Mouse (Mus musculus) liver, embryonic 13.5 days (tissue): ENCODE measurements around the gene Cdhr3. TPM values are rescaled to one million over a fixed set of nuclear protein-coding genes. Genes with fewer than 3 reads are reported as not detected.
"Not testable (repeated sequence)": the region's sequence is repeated elsewhere in the genome, so short reads cannot be mapped to it uniquely, and the experiment has no call there.

Experiments
- ATAC-seq: fragments of 200-750 bp; cut with Nextera tagmentation; 2 replicates; pipeline ENCODE4 v1.8.0; 2017; ENCODE audit warnings: low read depth, mild to moderate bottlenecking, moderate number of reproducible peaks, moderate library complexity
- DNase-seq: peaks from one replicate; pipeline ENCODE4 v3.0.0; 2022
- H3K27ac ChIP-seq: fragments of 300-500 bp; sonication (generic); 2 replicates; pipeline ENCODE4 v1.5.1; 2015; ENCODE audit warnings: moderate library complexity, mild to moderate bottlenecking, inconsistent platforms
- H3K27me3 ChIP-seq: fragments of 300-500 bp; sonication (generic); 2 replicates; pipeline ENCODE4 v1.6.1; 2015; ENCODE audit warnings: mild to moderate bottlenecking, inconsistent platforms
- H3K36me3 ChIP-seq: fragments of 300-500 bp; sonication (generic); 2 replicates; pipeline ENCODE4 v1.6.1; 2015; ENCODE audit warnings: mild to moderate bottlenecking, inconsistent platforms
- H3K4me1 ChIP-seq: fragments of 300-500 bp; sonication (generic); replicated peaks from 2 replicates; pipeline ENCODE4 v1.6.1; 2015; ENCODE audit warnings: inconsistent platforms
- H3K4me2 ChIP-seq: fragments of 300-500 bp; sonication (generic); 2 replicates; pipeline ENCODE4 v1.6.1; 2015; ENCODE audit warnings: inconsistent platforms, mild to moderate bottlenecking, moderate library complexity
- H3K4me3 ChIP-seq: fragments of 300-500 bp; sonication (generic); replicated peaks from 2 replicates; pipeline ENCODE4 v1.5.1; 2015; ENCODE audit warnings: mild to moderate bottlenecking, inconsistent platforms
- H3K9ac ChIP-seq: fragments of 300-500 bp; sonication (generic); 2 replicates; pipeline ENCODE4 v1.6.1; 2015; ENCODE audit warnings: mild to moderate bottlenecking, inconsistent platforms
- H3K9me3 ChIP-seq: fragments of 300-500 bp; sonication (generic); replicated peaks from 2 replicates; pipeline ENCODE4 v1.6.1; 2016; ENCODE audit warnings: inconsistent platforms
- WGBS: fragments of 180-500 bp; shearing (Covaris S2); methylation state at CpG from one replicate; pipeline ENCODE4 v1.1.7; 2015; ENCODE audit not compliant: insufficient replicate concordance; 5-methylcytosine and 5-hydroxymethylcytosine counted together
- polyA plus RNA-seq: library from polyadenylated mRNA; unstranded; fragments of >200 nt; fragmentation: Nextera tagmentation; extraction: Ambion mirVana; gene quantifications from 2 replicates; pipeline ENCODE4 v1.2.1, GENCODE M21; 2015

Cdhr3 gene
- polyA plus RNA-seq, 1 experiment from 2014 or later = not detected

GRCm38 (mm10) chr12:33076309-33076708 is 16.4 kb downstream of the Cdhr3 start:
- ATAC-seq (no peak), DNase-seq (no peak)
- Histone ChIP-seq H3K36me3 (no peaks in the 10 kb centered on the region), H3K4me2 (no peak overlapping the region), H3K9ac (no peak overlapping the region), H3K27me3 (no peaks in the 10 kb centered on the region), H3K27ac (no peak overlapping the region), H3K4me1 (no peaks in the 10 kb centered on the region), H3K4me3 (no peak overlapping the region), H3K9me3 (no peaks in the 10 kb centered on the region)
- WGBS = 43% methylated on average over 3 of the region's 3 CpGs

- H3K27me3 ChIP-seq = no peaks in the 10 kb centered on the region
- no peak overlapping the region for H3K4me2 ChIP-seq
- 53% methylated on average over 8 of the region's 8 CpGs for WGBS
- H3K27ac ChIP-seq = no peak overlapping the region
- no peaks in the 10 kb centered on the region for H3K4me1 ChIP-seq
- H3K4me3 ChIP-seq = no peak overlapping the region
- H3K9ac ChIP-seq = no peak overlapping the region
- no peaks in the 10 kb centered on the region for H3K36me3 ChIP-seq
- no peaks in the 10 kb centered on the region for H3K9me3 ChIP-seq
- no peak for DNase-seq
- ATAC-seq = no peak
Measured at GRCm38 (mm10) chr12:33071901-33072672, 20.6 kb downstream of the Cdhr3 start.

GRCm38 (mm10) chr12:33068977-33069376 is 23.7 kb downstream of the Cdhr3 start:
- Histone ChIP-seq H3K36me3 (no peaks in the 10 kb centered on the region), H3K27ac (no peak overlapping the region), H3K9ac (no peak overlapping the region), H3K4me1 (no peaks in the 10 kb centered on the region), H3K4me2 (no peak overlapping the region), H3K9me3 (no peaks in the 10 kb centered on the region), H3K4me3 (no peak overlapping the region), H3K27me3 (no peaks in the 10 kb centered on the region)
- DNase-seq (no peak), ATAC-seq (no peak)
- WGBS = 51% methylated on average over 2 of the region's 2 CpGs

GRCm38 (mm10) chr12:33066355-33066754 is 26.3 kb downstream of the Cdhr3 start:
- ATAC-seq (no peak), DNase-seq (no peak)
- 49% methylated on average over 4 of the region's 4 CpGs for WGBS
- Histone ChIP-seq H3K27ac (no peak overlapping the region), H3K27me3 (no peaks in the 10 kb centered on the region), H3K4me3 (no peak overlapping the region), H3K36me3 (no peaks in the 10 kb centered on the region), H3K4me1 (no peaks in the 10 kb centered on the region), H3K4me2 (no peak overlapping the region), H3K9ac (no peak overlapping the region), H3K9me3 (no peaks in the 10 kb centered on the region)

GRCm38 (mm10) chr12:33065162-33065561 is 27.5 kb downstream of the Cdhr3 start:
- no peak overlapping the region for H3K4me2 ChIP-seq
- WGBS = 42% methylated on average over 3 of the region's 3 CpGs
- H3K9ac ChIP-seq = no peak overlapping the region
- no peaks in the 10 kb centered on the region for H3K36me3 ChIP-seq
- no peak overlapping the region for H3K27ac ChIP-seq
- ATAC-seq (no peak), DNase-seq (no peak)
- H3K9me3 ChIP-seq = no peaks in the 10 kb centered on the region
- H3K4me1 ChIP-seq = no peaks in the 10 kb centered on the region
- H3K27me3 ChIP-seq = no peaks in the 10 kb centered on the region
- no peak overlapping the region for H3K4me3 ChIP-seq

GRCm38 (mm10) chr12:33064266-33064665 is 28.4 kb downstream of the Cdhr3 start:
- no peak overlapping the region for H3K9ac ChIP-seq
- H3K27ac ChIP-seq = no peak overlapping the region
- no peak overlapping the region for H3K4me2 ChIP-seq
- no peaks in the 10 kb centered on the region for H3K4me1 ChIP-seq
- no peak for ATAC-seq
- no peak for DNase-seq
- H3K36me3 ChIP-seq = no peaks in the 10 kb centered on the region
- H3K27me3 ChIP-seq = no peaks in the 10 kb centered on the region
- 29% methylated on average over 2 of the region's 2 CpGs for WGBS
- no peak overlapping the region for H3K4me3 ChIP-seq
- H3K9me3 ChIP-seq = no peaks in the 10 kb centered on the region

- 49% methylated on average over 2 of the region's 2 CpGs for WGBS
- Histone ChIP-seq H3K4me1 (peaks cover 6% of the 10 kb centered on the region; the same call in 1 of the 2 replicates), H3K9ac (no peak overlapping the region), H3K4me3 (no peak overlapping the region), H3K4me2 (no peak overlapping the region), H3K36me3 (no peaks in the 10 kb centered on the region), H3K27ac (no peak overlapping the region), H3K9me3 (no peaks in the 10 kb centered on the region), H3K27me3 (no peaks in the 10 kb centered on the region)
- DNase-seq (no peak), ATAC-seq (no peak)
Measured at GRCm38 (mm10) chr12:33063250-33063649, 29.4 kb downstream of the Cdhr3 start.

GRCm38 (mm10) chr12:33062379-33062778 is 30.3 kb downstream of the Cdhr3 start:
- not testable (repeated sequence) for H3K36me3 ChIP-seq, DNase-seq, H3K9ac ChIP-seq, H3K4me3 ChIP-seq, H3K27ac ChIP-seq, H3K9me3 ChIP-seq, H3K4me2 ChIP-seq, ATAC-seq, H3K27me3 ChIP-seq, H3K4me1 ChIP-seq
- 40% methylated on average over 2 of the region's 2 CpGs for WGBS

- Histone ChIP-seq H3K9me3 (no peaks in the 10 kb centered on the region), H3K9ac (no peak overlapping the region), H3K27ac (no peak overlapping the region), H3K4me3 (no peak overlapping the region), H3K4me1 (peaks cover 11% of the 10 kb centered on the region), H3K4me2 (no peak overlapping the region), H3K36me3 (no peaks in the 10 kb centered on the region), H3K27me3 (no peaks in the 10 kb centered on the region)
- no peak for DNase-seq
- no peak for ATAC-seq
- 48% methylated on average over 8 of the region's 8 CpGs for WGBS
Measured at GRCm38 (mm10) chr12:33061651-33062050, 31.0 kb downstream of the Cdhr3 start.

GRCm38 (mm10) chr12:33057231-33058048 is 35.2 kb downstream of the Cdhr3 start:
- ATAC-seq (0 out of 2 replicates have a peak, but pooled peaks have one; percentile 34), DNase-seq (no peak)
- Histone ChIP-seq H3K4me3 (no peak overlapping the region), H3K4me1 (peaks cover 11% of the 10 kb centered on the region), H3K9ac (no peak overlapping the region), H3K36me3 (no peaks in the 10 kb centered on the region), H3K27ac (no peak overlapping the region), H3K4me2 (peak overlapping the region; percentile 44), H3K27me3 (no peaks in the 10 kb centered on the region), H3K9me3 (no peaks in the 10 kb centered on the region)
- WGBS = 16% methylated on average over 19 of the region's 19 CpGs

- H3K27me3 ChIP-seq = no peaks in the 10 kb centered on the region
- DNase-seq = no peak
- H3K9me3 ChIP-seq = no peaks in the 10 kb centered on the region
- no peaks in the 10 kb centered on the region for H3K36me3 ChIP-seq
- peaks cover 11% of the 10 kb centered on the region for H3K4me1 ChIP-seq
- no peak overlapping the region for H3K27ac ChIP-seq
- H3K4me2 ChIP-seq = no peak overlapping the region
- H3K9ac ChIP-seq = no peak overlapping the region
- ATAC-seq = no peak
- 39% methylated on average over 3 of the region's 3 CpGs for WGBS
- no peak overlapping the region for H3K4me3 ChIP-seq
Measured at GRCm38 (mm10) chr12:33056574-33056973, 36.1 kb downstream of the Cdhr3 start.
